Mouse (Mus musculus) midbrain, postnatal 0 days (tissue): ENCODE measurements at regions not wholly inside any gene's neighbourhood (a gene's known extent, or its start where the extent isn't known, plus 50 kb on each side); places are given as distances from the start of the nearest gene placed in this dataset.
A peak's percentile ranks its signal among the peaks of the same experiment; 100 is the strongest.

Source experiments
- ATAC-seq: fragments of 200-750 bp; cut with Nextera tagmentation; 2 replicates; pipeline ENCODE4 v1.8.0; 2017; ENCODE audit warnings: moderate number of reproducible peaks, mild to moderate bottlenecking, moderate TSS enrichment, moderate library complexity; ENCODE audit not compliant: low FRiP score
- DNase-seq: peaks from one replicate; pipeline ENCODE4 v3.0.0-alpha.2; 2015; ENCODE audit warnings: low spot score
- H3K27ac ChIP-seq: fragments of 300-500 bp; sonication (generic); 2 replicates; pipeline ENCODE4 v1.5.1; 2014; ENCODE audit warnings: low read depth, mild to moderate bottlenecking, low read length, mixed read lengths
- H3K27me3 ChIP-seq: fragments of 300-500 bp; sonication (generic); 2 replicates; pipeline ENCODE4 v1.6.1; 2014; ENCODE audit warnings: low read length, control low read depth, mixed read lengths; ENCODE audit not compliant: insufficient read depth
- H3K36me3 ChIP-seq: fragments of 300-500 bp; sonication (generic); 2 replicates; pipeline ENCODE4 v1.6.1; 2014; ENCODE audit warnings: low read length, control low read depth, mixed read lengths; ENCODE audit not compliant: insufficient read depth
- H3K4me1 ChIP-seq: fragments of 300-500 bp; sonication (generic); 2 replicates; pipeline ENCODE4 v1.6.1; 2014; ENCODE audit warnings: mild to moderate bottlenecking, control low read depth, antibody characterized with exemption, low read length, mixed read lengths; ENCODE audit not compliant: insufficient read depth
- H3K4me2 ChIP-seq: fragments of 300-500 bp; sonication (generic); 2 replicates; pipeline ENCODE4 v1.6.1; 2014; ENCODE audit warnings: low read depth, mild to moderate bottlenecking, low read length, mixed read lengths; ENCODE audit not compliant: poor library complexity, severe bottlenecking
- H3K4me3 ChIP-seq: fragments of 300-500 bp; sonication (generic); 2 replicates; pipeline ENCODE4 v1.5.1; 2014; ENCODE audit warnings: low read depth, mild to moderate bottlenecking, low read length, moderate library complexity
- H3K9ac ChIP-seq: fragments of 300-500 bp; sonication (generic); replicated peaks from 2 replicates; pipeline ENCODE4 v1.6.1; 2014; ENCODE audit warnings: mild to moderate bottlenecking, low read length, moderate library complexity, mixed read lengths; ENCODE audit not compliant: poor library complexity, severe bottlenecking
- H3K9me3 ChIP-seq: fragments of 300-500 bp; sonication (generic); 2 replicates; pipeline ENCODE4 v1.6.1; 2016; ENCODE audit warnings: low read length, control low read depth
- CTCF ChIP-seq: IDR thresholded peaks from 2 replicates; pipeline ENCODE4 v1.5.1; 2016; ENCODE audit warnings: antibody characterized with exemption, mild to moderate bottlenecking
- WGBS: fragments of 180-500 bp; shearing (Covaris S2); extraction: QIAGEN DNeasy Blood & Tissue Kit; methylation state at CpG from one replicate; pipeline ENCODE4 v1.1.7; 2014; 5-methylcytosine and 5-hydroxymethylcytosine counted together

DNA sequence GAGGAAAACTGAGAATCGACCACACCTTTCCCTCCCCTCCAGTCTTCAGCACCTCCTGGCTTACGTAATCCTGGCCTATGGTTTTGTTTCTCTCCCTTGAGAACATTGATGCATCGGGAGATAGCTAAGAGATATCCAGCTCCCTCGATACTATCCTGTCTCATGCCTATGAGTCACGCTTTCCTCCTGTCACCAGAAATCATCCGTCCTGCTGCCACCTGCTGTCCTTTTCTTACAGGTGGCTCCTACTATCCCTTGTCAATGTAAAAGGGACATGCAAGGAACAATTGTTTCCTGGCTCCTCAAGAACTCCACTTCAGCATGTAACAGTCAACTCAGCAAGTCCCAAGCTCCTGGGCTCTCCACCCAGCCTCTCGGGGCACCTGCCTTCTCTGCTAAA is 261.7 kb upstream of the Usp24 start:
- ATAC-seq (no peak), DNase-seq (peak; percentile 13)
- H3K36me3 ChIP-seq, result no peaks in the 10 kb centered on the region
- H3K9me3 ChIP-seq, result no peaks in the 10 kb centered on the region
- no peaks in the 10 kb centered on the region for H3K4me1 ChIP-seq
- no peak overlapping the region for H3K4me3 ChIP-seq
- H3K27me3 ChIP-seq, result no peaks in the 10 kb centered on the region
- H3K9ac ChIP-seq, result no peak overlapping the region
- WGBS, result 57% methylated on average over 7 of the region's 7 CpGs
- peak; percentile 70 for TF ChIP-seq CTCF
- H3K4me2 ChIP-seq, result no peak overlapping the region
- H3K27ac ChIP-seq, result no peak overlapping the region

GRCm38 (mm10) chr4:106062651-106063050 is 253.4 kb upstream of the Usp24 start:
- no peak overlapping the region for H3K4me3 ChIP-seq
- no peak for ATAC-seq
- H3K9me3 ChIP-seq, result no peaks in the 10 kb centered on the region; the same call in 1 of the 2 replicates
- H3K27me3 ChIP-seq, result no peaks in the 10 kb centered on the region
- no peak overlapping the region for H3K9ac ChIP-seq
- no peak for TF ChIP-seq CTCF
- H3K36me3 ChIP-seq, result no peaks in the 10 kb centered on the region
- no peaks in the 10 kb centered on the region for H3K4me1 ChIP-seq
- H3K27ac ChIP-seq, result no peak overlapping the region
- WGBS, result 69% methylated on average over 12 of the region's 12 CpGs
- no peak overlapping the region for H3K4me2 ChIP-seq
- DNase-seq, result peak; percentile 5

GRCm38 (mm10) chr4:106063851-106064382 is 252.1 kb upstream of the Usp24 start:
- Histone ChIP-seq H3K4me2 (no peak overlapping the region), H3K4me3 (no peak overlapping the region), H3K9ac (no peak overlapping the region), H3K4me1 (no peaks in the 10 kb centered on the region), H3K9me3 (no peaks in the 10 kb centered on the region; the same call in 1 of the 2 replicates), H3K27me3 (no peaks in the 10 kb centered on the region), H3K27ac (no peak overlapping the region), H3K36me3 (no peaks in the 10 kb centered on the region)
- no peak for TF ChIP-seq CTCF
- ATAC-seq (no peak), DNase-seq (no peak)
- WGBS, result 81% methylated on average over 6 of the region's 6 CpGs

GRCm38 (mm10) chr4:106067023-106067422 is 249.0 kb upstream of the Usp24 start:
- WGBS, result 86% methylated on average over 9 of the region's 9 CpGs
- TF ChIP-seq CTCF, result no peak
- no peaks in the 10 kb centered on the region for H3K36me3 ChIP-seq
- H3K27me3 ChIP-seq, result no peaks in the 10 kb centered on the region
- H3K4me2 ChIP-seq, result no peak overlapping the region
- no peak for ATAC-seq
- no peak overlapping the region for H3K9ac ChIP-seq
- no peak overlapping the region for H3K4me3 ChIP-seq
- peak; percentile 35 for DNase-seq
- no peaks in the 10 kb centered on the region for H3K4me1 ChIP-seq
- no peaks in the 10 kb centered on the region for H3K9me3 ChIP-seq
- H3K27ac ChIP-seq, result no peak overlapping the region

GRCm38 (mm10) chr4:106083546-106083945 is 232.5 kb upstream of the Usp24 start:
- Histone ChIP-seq H3K9ac (no peak overlapping the region), H3K27ac (no peak overlapping the region), H3K36me3 (no peaks in the 10 kb centered on the region), H3K9me3 (no peaks in the 10 kb centered on the region), H3K27me3 (no peaks in the 10 kb centered on the region), H3K4me3 (no peak overlapping the region), H3K4me2 (no peak overlapping the region), H3K4me1 (no peaks in the 10 kb centered on the region)
- TF ChIP-seq CTCF, result no peak
- DNase-seq (no peak), ATAC-seq (no peak)

- Histone ChIP-seq H3K4me3 (no peak overlapping the region), H3K4me1 (no peaks in the 10 kb centered on the region), H3K9ac (no peak overlapping the region), H3K9me3 (no peaks in the 10 kb centered on the region), H3K36me3 (no peaks in the 10 kb centered on the region), H3K27me3 (no peaks in the 10 kb centered on the region), H3K27ac (no peak overlapping the region), H3K4me2 (no peak overlapping the region)
- no peak for TF ChIP-seq CTCF
- ATAC-seq (no peak), DNase-seq (no peak)
- 77% methylated on average over 9 of the region's 9 CpGs for WGBS
Measured at GRCm38 (mm10) chr4:106091927-106092675, 223.9 kb upstream of the Usp24 start.
